26 mouse cellular contexts compared by ENCODE assay signal in genomic region chr17:11681825-11682372, GRCm38 (mm10).
DNase-seq lines count a peak whose midpoint lies in the region; ATAC-seq and TF ChIP-seq lines count a peak whose summit lies in the region.
"Had no signal": no experiment of that assay in that cellular context is flagged by ENCODE, and none has a peak within 500 bp of the region (broad histone marks: within the 10 kb centered on the region; RNA-seq: fewer than 3 reads in every experiment).

No protein-coding gene starts in this region.

- no peaks in the 10 kb centered on the region for H3K36me3 ChIP-seq in neural tube, embryonic 14.5 days (ENCODE audit: control insufficient read depth, insufficient read depth, low read length)
- H3K36me3 ChIP-seq: embryonic facial prominence, embryonic 15.5 days; heart, embryonic 13.5 days; limb, embryonic 12.5 days; midbrain, embryonic 10.5 days had no signal

- peak; percentile 24 for DNase-seq in layer of hippocampus, adult 9-11 months
- DNase-seq in layer of hippocampus, postnatal 25 days (ENCODE audit: extremely low spot score in 1 of 2, low spot score in 1 of 2), result no peak
- peak; percentile 34 for DNase-seq in retina, postnatal 1 day
- no peak for DNase-seq in retina, embryonic 14.5 days (ENCODE audit: low spot score)
- DNase-seq in natural killer cell, adult 2 months (ENCODE audit: low spot score in 2 of 2), result no peak
- no peak for DNase-seq in cerebellum, postnatal 36 days
- DNase-seq: adrenal gland, adult 2 months; cerebellum, adult 18-20 months; cerebellum, postnatal 25 days; gastrocnemius, postnatal 25 days; heart, adult 18-20 months; heart, postnatal 14 days; kidney, adult 2 months; layer of hippocampus, postnatal 36 days; liver, postnatal 0 days; spleen, adult 18-20 months had no signal

- ATAC-seq in neural tube, embryonic 14.5 days (ENCODE audit: low read depth), result peak; percentile 44; the same call in 1 of the 2 replicates
- ATAC-seq: forebrain, embryonic 14.5 days; liver, postnatal 0 days; lung, postnatal 0 days had no signal

- H3K4me2 ChIP-seq in neural tube, embryonic 14.5 days (ENCODE audit: low read depth, low read length), result peak overlapping the region; percentile 12; the same call in 1 of the 2 replicates
- H3K4me2 ChIP-seq: embryonic facial prominence, embryonic 15.5 days; heart, embryonic 13.5 days; limb, embryonic 12.5 days; liver, embryonic 11.5 days had no signal

- 14% methylated on average over 11 of the region's 11 CpGs for WGBS in neural tube, embryonic 14.5 days

- peaks cover 9% of the 10 kb centered on the region for H3K4me1 ChIP-seq in cortical plate, adult 2 months (ENCODE audit: control insufficient read depth, insufficient read depth, low read length)
- H3K4me1 ChIP-seq in neural tube, embryonic 14.5 days (ENCODE audit: control insufficient read depth, insufficient read depth, low read length), result no peaks in the 10 kb centered on the region
- H3K4me1 ChIP-seq: embryonic facial prominence, embryonic 15.5 days; heart, embryonic 13.5 days; limb, embryonic 12.5 days; midbrain, embryonic 10.5 days had no signal

- no peaks in the 10 kb centered on the region for H3K27me3 ChIP-seq in neural tube, embryonic 14.5 days (ENCODE audit: control insufficient read depth, insufficient read depth, low read length)
- H3K27me3 ChIP-seq: embryonic facial prominence, embryonic 15.5 days; limb, embryonic 12.5 days had no signal

- TF ChIP-seq CTCF in cortical plate, adult 2 months (IDR thresholded peaks at IDR 0.05; ENCODE audit: extremely low read depth, insufficient read depth, low read length), result no peak

- no peak overlapping the region for H3K9ac ChIP-seq in neural tube, embryonic 14.5 days (replicated peaks; ENCODE audit: low read depth, low read length)
- H3K9ac ChIP-seq: embryonic facial prominence, embryonic 15.5 days; heart, embryonic 13.5 days; limb, embryonic 12.5 days; liver, postnatal 0 days had no signal

- no peak for TF ChIP-seq POLR2A in cortical plate, adult 2 months (IDR thresholded peaks at IDR 0.05; ENCODE audit: extremely low read depth, insufficient read depth, low read length)

- no peaks in the 10 kb centered on the region for H3K9me3 ChIP-seq in neural tube, embryonic 14.5 days (ENCODE audit: control insufficient read depth, low read length)
- H3K9me3 ChIP-seq: embryonic facial prominence, embryonic 15.5 days; heart, embryonic 13.5 days; limb, embryonic 12.5 days; midbrain, embryonic 10.5 days had no signal

- no peak overlapping the region for H3K4me3 ChIP-seq in cortical plate, adult 2 months (ENCODE audit: insufficient read depth, low read length)
- no peak overlapping the region for H3K4me3 ChIP-seq in neural tube, embryonic 14.5 days (ENCODE audit: low read depth, low read length)
- H3K4me3 ChIP-seq: embryonic facial prominence, embryonic 15.5 days; heart, embryonic 13.5 days; limb, embryonic 12.5 days; midbrain, embryonic 10.5 days had no signal

- H3K27ac ChIP-seq in cortical plate, adult 2 months (ENCODE audit: insufficient read depth, low read length), result peak overlapping the region; percentile 70
- H3K27ac ChIP-seq in neural tube, embryonic 14.5 days (ENCODE audit: low read depth, low read length), result no peak overlapping the region
- H3K27ac ChIP-seq: embryonic facial prominence, embryonic 15.5 days; heart, embryonic 13.5 days; kidney, postnatal 0 days; limb, embryonic 12.5 days; midbrain, embryonic 10.5 days had no signal

Comparison
In these comparisons a context has a peak if more than half of its experiments do, and no peak if none do; other contexts are left out.
1. DNase-seq: peak in layer of hippocampus, adult 9-11 months (single experiment) and retina, postnatal 1 day (single experiment); none in layer of hippocampus, postnatal 25 days (0 of 2), retina, embryonic 14.5 days (single experiment), natural killer cell, adult 2 months (0 of 2) and cerebellum, postnatal 36 days (0 of 2).